Mouse (Mus musculus): ENCODE data around the gene Gng7. TPM values are rescaled to one million over a fixed set of nuclear protein-coding genes. Genes with fewer than 3 reads are reported as not detected.

Gng7 gene
- polyA plus RNA-seq, 1 experiment from 2014 or later: 11.5 TPM

DNA sequence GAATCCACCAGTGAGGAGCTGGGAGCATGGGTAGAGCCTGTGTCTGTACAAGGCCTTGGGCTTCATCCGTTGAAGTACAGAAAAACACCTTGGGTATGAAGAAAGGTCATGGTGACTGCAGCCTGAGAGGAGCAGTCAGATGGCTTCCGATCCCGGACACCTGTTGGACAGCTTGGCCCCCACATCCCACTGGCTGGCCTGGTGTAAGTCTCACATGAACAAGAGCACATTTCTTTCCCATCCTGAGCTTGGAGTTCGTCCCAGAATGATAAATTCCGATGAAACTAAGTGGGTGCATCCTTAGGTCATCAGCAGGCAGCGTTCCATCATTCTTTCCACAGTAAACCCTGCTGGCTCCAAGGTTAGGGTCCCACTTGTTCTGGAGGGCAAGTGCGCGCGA is 71.0 kb downstream of the Gng7 start:
- H3K27me3 ChIP-seq (ENCODE audit: control insufficient read depth, insufficient read depth, low read length): peaks cover 5% of the 10 kb centered on the region; the same call in 1 of the 2 replicates
- H3K9ac ChIP-seq (replicated peaks; ENCODE audit: low read length): no peak overlapping the region
- peaks cover 16% of the 10 kb centered on the region for H3K4me1 ChIP-seq (ENCODE audit: control insufficient read depth, insufficient read depth, low read length)
- H3K4me2 ChIP-seq (ENCODE audit: low read length): no peak overlapping the region
- no peak for DNase-seq
- no peak overlapping the region for H3K4me3 ChIP-seq (replicated peaks; ENCODE audit: low read depth, low read length)
- WGBS: 88% methylated on average over 9 of the region's 9 CpGs
- no peak for ATAC-seq (ENCODE audit: low FRiP score, low TSS enrichment)
- no peaks in the 10 kb centered on the region for H3K36me3 ChIP-seq (ENCODE audit: control insufficient read depth, insufficient read depth, low read length)
- no peaks in the 10 kb centered on the region for H3K9me3 ChIP-seq (ENCODE audit: control insufficient read depth, low read length)
- H3K27ac ChIP-seq (replicated peaks; ENCODE audit: low read depth, low read length): no peak overlapping the region

DNA sequence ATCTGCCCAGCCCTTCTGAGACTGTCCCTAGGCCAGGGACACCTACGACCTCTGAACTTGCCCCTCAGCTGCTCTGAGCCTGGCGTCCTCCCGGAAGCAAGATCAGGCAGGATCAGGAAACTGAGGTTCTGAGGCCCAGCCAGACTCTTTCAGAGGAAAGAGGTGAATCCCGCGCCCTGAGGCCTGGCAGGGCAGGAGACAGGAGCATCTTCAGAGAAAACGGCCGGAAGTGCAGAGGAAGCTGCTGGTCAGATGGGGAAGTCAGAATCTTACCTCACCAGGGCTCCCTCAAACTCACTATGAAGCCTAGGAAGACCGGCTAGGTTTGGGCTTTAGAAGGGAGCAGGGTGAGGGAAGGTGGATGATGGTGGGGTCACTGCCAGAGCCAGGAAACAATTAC is 71.8 kb downstream of the Gng7 start:
- 65% methylated on average over 8 of the region's 8 CpGs for WGBS

DNA sequence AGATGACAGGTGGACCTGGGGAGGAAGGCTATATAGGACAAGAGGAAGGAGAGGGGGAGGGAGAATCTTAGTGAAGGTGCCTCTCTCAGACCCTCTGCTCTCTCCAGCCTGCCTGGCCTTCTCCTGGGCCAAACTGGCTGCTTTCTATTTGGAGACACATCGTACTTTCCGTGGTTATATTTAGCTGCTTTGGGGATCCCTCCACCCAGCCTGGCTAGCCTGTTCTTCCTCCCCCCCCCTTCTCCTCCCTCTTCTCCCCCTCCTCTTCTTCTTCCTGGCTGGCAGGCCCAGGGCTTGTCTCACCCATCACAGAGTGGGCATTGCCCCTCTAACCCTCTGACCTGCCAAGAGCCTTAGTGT is 73.8 kb downstream of the Gng7 start:
- no peaks in the 10 kb centered on the region for H3K9me3 ChIP-seq (ENCODE audit: control insufficient read depth, low read length)
- no peak overlapping the region for H3K4me2 ChIP-seq (ENCODE audit: low read length)
- H3K27me3 ChIP-seq (ENCODE audit: control insufficient read depth, insufficient read depth, low read length): peaks cover 18% of the 10 kb centered on the region; the same call in 1 of the 2 replicates
- no peak overlapping the region; the same call in 1 of the 2 replicates for H3K9ac ChIP-seq (replicated peaks; ENCODE audit: low read length)
- no peaks in the 10 kb centered on the region for H3K36me3 ChIP-seq (ENCODE audit: control insufficient read depth, insufficient read depth, low read length)
- peaks cover 28% of the 10 kb centered on the region for H3K4me1 ChIP-seq (ENCODE audit: control insufficient read depth, insufficient read depth, low read length)
- no peak for DNase-seq
- no peak for ATAC-seq (ENCODE audit: low FRiP score, low TSS enrichment)
- no peak overlapping the region for H3K4me3 ChIP-seq (replicated peaks; ENCODE audit: low read depth, low read length)
- 83% methylated on average over 2 of the region's 2 CpGs for WGBS
- H3K27ac ChIP-seq (replicated peaks; ENCODE audit: low read depth, low read length): no peak overlapping the region

More for the DNA sequence above, 71.8 kb downstream of the Gng7 start:
- no peak overlapping the region for H3K4me3 ChIP-seq (replicated peaks; ENCODE audit: low read depth, low read length)
- peaks cover 16% of the 10 kb centered on the region for H3K4me1 ChIP-seq (ENCODE audit: control insufficient read depth, insufficient read depth, low read length)
- ATAC-seq (ENCODE audit: low FRiP score, low TSS enrichment) (no peak), DNase-seq (no peak)
- H3K36me3 ChIP-seq (ENCODE audit: control insufficient read depth, insufficient read depth, low read length): no peaks in the 10 kb centered on the region
- H3K27ac ChIP-seq (replicated peaks; ENCODE audit: low read depth, low read length): no peak overlapping the region
- no peak overlapping the region for H3K9ac ChIP-seq (replicated peaks; ENCODE audit: low read length)
- no peaks in the 10 kb centered on the region for H3K9me3 ChIP-seq (ENCODE audit: control insufficient read depth, low read length)
- H3K4me2 ChIP-seq (ENCODE audit: low read length): no peak overlapping the region
- H3K27me3 ChIP-seq (ENCODE audit: control insufficient read depth, insufficient read depth, low read length): peaks cover 7% of the 10 kb centered on the region; the same call in 1 of the 2 replicates

DNA sequence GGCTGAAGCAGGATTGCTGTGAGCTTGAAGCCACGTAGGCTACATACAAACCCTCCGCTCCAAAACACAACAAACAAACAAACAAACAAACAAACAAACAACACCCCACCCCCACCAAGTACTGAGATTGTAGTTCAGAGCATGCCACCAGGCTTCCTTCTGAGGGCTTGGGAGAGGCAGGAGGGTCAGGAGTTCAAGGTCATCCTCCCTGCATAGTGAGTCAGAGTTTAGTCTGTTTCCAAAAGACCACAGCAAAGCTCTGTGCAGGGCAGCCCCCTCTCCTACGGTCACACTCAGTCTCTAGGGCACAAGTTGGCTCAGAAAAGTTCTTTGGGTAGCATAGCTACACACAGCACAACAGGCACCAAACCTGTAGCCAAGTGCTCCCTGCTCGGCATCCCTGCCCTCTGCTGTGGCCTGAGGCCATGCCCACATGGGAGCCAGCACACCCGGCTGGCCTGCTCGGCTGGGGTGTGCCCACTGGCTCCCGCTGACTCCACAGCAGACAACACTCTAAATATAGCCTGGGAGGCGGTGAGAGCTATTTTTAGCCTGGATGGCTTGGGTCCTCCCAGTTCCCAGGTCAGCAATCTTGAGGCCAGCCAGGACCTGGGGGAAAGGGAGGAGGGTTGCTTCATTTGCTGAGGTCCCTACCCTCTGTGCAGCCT is 74.3 kb downstream of the Gng7 start:
- Histone ChIP-seq H3K27ac (replicated peaks; ENCODE audit: low read depth, low read length) (no peak overlapping the region), H3K36me3 (ENCODE audit: control insufficient read depth, insufficient read depth, low read length) (no peaks in the 10 kb centered on the region), H3K4me1 (ENCODE audit: control insufficient read depth, insufficient read depth, low read length) (peaks cover 33% of the 10 kb centered on the region), H3K9me3 (ENCODE audit: control insufficient read depth, low read length) (no peaks in the 10 kb centered on the region), H3K27me3 (ENCODE audit: control insufficient read depth, insufficient read depth, low read length) (peaks cover 18% of the 10 kb centered on the region; the same call in 1 of the 2 replicates), H3K4me3 (replicated peaks; ENCODE audit: low read depth, low read length) (peak overlapping the region; percentile 29), H3K4me2 (ENCODE audit: low read length) (peak overlapping the region; percentile 71), H3K9ac (replicated peaks; ENCODE audit: low read length) (peak overlapping the region; percentile 36; the same call in 1 of the 2 replicates)
- ATAC-seq (ENCODE audit: low FRiP score, low TSS enrichment): no peak
- 59% methylated on average over 8 of the region's 8 CpGs for WGBS
- no peak for DNase-seq

DNA sequence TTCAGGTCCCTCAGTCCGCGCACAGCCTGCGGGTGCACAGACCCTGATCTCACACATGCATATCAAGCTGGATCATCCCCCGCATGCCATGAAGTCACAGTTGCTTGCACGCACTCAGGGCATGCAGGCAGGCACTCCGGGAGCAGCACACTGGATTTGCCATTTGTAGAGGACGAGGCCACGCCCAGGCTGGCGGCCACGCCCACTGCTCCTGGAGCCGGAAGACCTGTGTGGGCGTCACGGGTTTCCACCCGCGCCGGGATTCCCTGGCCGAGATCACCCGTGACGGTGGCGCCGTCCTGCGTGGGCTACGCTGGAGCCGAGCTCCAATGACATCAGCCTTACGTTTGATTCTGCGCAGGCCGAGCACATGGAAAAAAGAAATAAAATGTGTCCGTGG is 75.1 kb downstream of the Gng7 start:
- 5% methylated on average over 28 of the region's 28 CpGs for WGBS
- H3K27ac ChIP-seq (replicated peaks; ENCODE audit: low read depth, low read length): peak overlapping the region; percentile 41; the same call in 1 of the 2 replicates
- H3K27me3 ChIP-seq (ENCODE audit: control insufficient read depth, insufficient read depth, low read length): peaks cover 23% of the 10 kb centered on the region; the same call in 1 of the 2 replicates
- peak overlapping the region; percentile 71 for H3K4me2 ChIP-seq (ENCODE audit: low read length)
- H3K9ac ChIP-seq (replicated peaks; ENCODE audit: low read length): peak overlapping the region; percentile 36
- peak overlapping the region; percentile 29 for H3K4me3 ChIP-seq (replicated peaks; ENCODE audit: low read depth, low read length)
- ATAC-seq (ENCODE audit: low FRiP score, low TSS enrichment) (peak; percentile 53), DNase-seq (peak; percentile 86)
- H3K9me3 ChIP-seq (ENCODE audit: control insufficient read depth, low read length): no peaks in the 10 kb centered on the region
- H3K4me1 ChIP-seq (ENCODE audit: control insufficient read depth, insufficient read depth, low read length): peaks cover 37% of the 10 kb centered on the region
- H3K36me3 ChIP-seq (ENCODE audit: control insufficient read depth, insufficient read depth, low read length): no peaks in the 10 kb centered on the region

DNA sequence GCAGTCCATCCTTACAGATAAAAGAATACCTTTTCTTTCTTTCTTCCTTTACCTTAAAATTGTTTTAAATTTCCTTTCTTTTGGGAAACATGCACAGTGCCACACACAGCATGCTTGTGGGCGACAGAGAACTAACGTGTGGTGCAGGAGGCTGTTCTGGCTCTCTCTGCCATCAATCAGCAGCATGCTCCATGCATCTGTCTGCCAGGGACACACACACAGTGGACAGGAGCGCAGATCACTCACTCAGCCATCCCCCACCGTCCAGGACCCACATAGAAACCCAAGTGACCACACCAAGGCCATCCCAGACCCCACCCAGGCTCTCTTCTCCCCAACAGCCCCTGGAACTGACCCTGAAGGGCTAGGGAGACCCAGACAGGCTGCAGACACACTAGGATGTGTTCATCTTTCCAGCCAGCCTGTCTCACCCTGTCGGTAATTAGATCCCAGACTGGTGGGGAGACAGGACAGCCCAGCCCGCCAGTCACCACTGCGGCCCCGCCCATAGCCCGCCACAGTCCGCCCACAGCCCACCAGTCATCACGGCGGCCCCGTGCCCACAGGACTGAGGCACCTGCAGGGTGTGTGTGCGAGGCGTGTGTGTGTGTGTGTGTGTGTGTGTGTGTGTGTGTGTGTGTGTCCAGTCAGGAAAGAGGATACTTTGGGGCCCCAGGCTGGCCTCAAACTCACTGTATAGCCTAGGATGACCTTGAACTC is 75.8 kb downstream of the Gng7 start:
- peak overlapping the region; percentile 71 for H3K4me2 ChIP-seq (ENCODE audit: low read length)
- ATAC-seq (ENCODE audit: low FRiP score, low TSS enrichment) (peak; percentile 39; the same call in 1 of the 2 replicates), DNase-seq (peak; percentile 48)
- no peaks in the 10 kb centered on the region for H3K36me3 ChIP-seq (ENCODE audit: control insufficient read depth, insufficient read depth, low read length)
- H3K4me3 ChIP-seq (replicated peaks; ENCODE audit: low read depth, low read length): peak overlapping the region; percentile 29
- no peaks in the 10 kb centered on the region for H3K9me3 ChIP-seq (ENCODE audit: control insufficient read depth, low read length)
- 0 out of 2 replicates have a peak overlapping the region, but pooled peaks have one; percentile 41 for H3K27ac ChIP-seq (replicated peaks; ENCODE audit: low read depth, low read length)
- H3K27me3 ChIP-seq (ENCODE audit: control insufficient read depth, insufficient read depth, low read length): peaks cover 30% of the 10 kb centered on the region
- 14% methylated on average over 15 of the region's 15 CpGs for WGBS
- peaks cover 37% of the 10 kb centered on the region for H3K4me1 ChIP-seq (ENCODE audit: control insufficient read depth, insufficient read depth, low read length)
- no peak overlapping the region for H3K9ac ChIP-seq (replicated peaks; ENCODE audit: low read length)

DNA sequence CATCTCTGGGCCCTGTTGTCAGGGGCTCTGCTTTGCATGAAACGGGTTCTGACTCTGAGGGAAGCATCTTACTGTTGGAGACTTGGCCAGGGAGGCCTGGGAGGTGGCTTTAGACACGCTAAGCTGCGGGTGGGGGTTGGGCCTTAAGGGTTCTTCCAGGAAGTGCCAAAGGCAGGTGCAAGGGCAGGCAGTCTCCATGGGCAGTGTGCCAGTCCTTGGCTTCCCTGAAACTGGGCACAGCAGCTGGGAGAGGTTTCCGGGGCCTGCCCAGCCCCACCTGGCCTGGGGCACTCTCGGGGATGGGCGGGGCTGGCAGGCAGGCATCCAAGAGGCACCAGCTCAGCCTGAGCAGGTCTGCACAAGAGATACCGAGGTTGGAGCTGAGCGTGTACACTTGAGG is 77.1 kb downstream of the Gng7 start:
- ATAC-seq (ENCODE audit: low FRiP score, low TSS enrichment) (no peak), DNase-seq (peak; percentile 32)
- H3K4me1 ChIP-seq (ENCODE audit: control insufficient read depth, insufficient read depth, low read length): peaks cover 42% of the 10 kb centered on the region
- peaks cover 43% of the 10 kb centered on the region for H3K27me3 ChIP-seq (ENCODE audit: control insufficient read depth, insufficient read depth, low read length)
- H3K36me3 ChIP-seq (ENCODE audit: control insufficient read depth, insufficient read depth, low read length): no peaks in the 10 kb centered on the region
- no peak overlapping the region for H3K4me2 ChIP-seq (ENCODE audit: low read length)
- no peak overlapping the region for H3K4me3 ChIP-seq (replicated peaks; ENCODE audit: low read depth, low read length)
- H3K9ac ChIP-seq (replicated peaks; ENCODE audit: low read length): no peak overlapping the region
- WGBS: 37% methylated on average over 8 of the region's 8 CpGs
- H3K27ac ChIP-seq (replicated peaks; ENCODE audit: low read depth, low read length): no peak overlapping the region
- H3K9me3 ChIP-seq (ENCODE audit: control insufficient read depth, low read length): no peaks in the 10 kb centered on the region

DNA sequence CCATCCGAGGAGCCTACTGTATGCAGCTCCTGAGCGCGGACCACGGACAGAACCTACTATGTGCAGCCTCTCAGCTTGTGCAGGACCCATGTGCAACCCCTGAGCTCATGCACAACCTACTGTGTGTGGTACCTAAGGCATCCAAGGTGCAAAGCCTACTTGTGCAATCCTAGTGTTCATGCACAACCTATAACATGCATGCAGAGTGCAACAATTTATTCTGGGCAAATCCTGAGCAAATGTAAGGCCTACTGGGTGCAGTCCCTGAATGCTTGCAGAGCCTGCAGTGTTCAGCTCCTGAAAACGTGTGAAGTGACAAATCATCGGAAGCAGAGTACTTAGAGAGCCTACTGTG is 78.0 kb downstream of the Gng7 start:
- H3K27me3 ChIP-seq (ENCODE audit: control insufficient read depth, insufficient read depth, low read length): peaks cover 52% of the 10 kb centered on the region
- no peak; the same call in 1 of the 2 replicates for ATAC-seq (ENCODE audit: low FRiP score, low TSS enrichment)
- H3K27ac ChIP-seq (replicated peaks; ENCODE audit: low read depth, low read length): no peak overlapping the region
- WGBS: 11% methylated on average over 6 of the region's 6 CpGs
- H3K4me3 ChIP-seq (replicated peaks; ENCODE audit: low read depth, low read length): no peak overlapping the region
- no peaks in the 10 kb centered on the region for H3K36me3 ChIP-seq (ENCODE audit: control insufficient read depth, insufficient read depth, low read length)
- peak overlapping the region; percentile 46 for H3K4me2 ChIP-seq (ENCODE audit: low read length)
- peaks cover 49% of the 10 kb centered on the region for H3K4me1 ChIP-seq (ENCODE audit: control insufficient read depth, insufficient read depth, low read length)
- DNase-seq: no peak
- no peak overlapping the region; the same call in 1 of the 2 replicates for H3K9ac ChIP-seq (replicated peaks; ENCODE audit: low read length)
- H3K9me3 ChIP-seq (ENCODE audit: control insufficient read depth, low read length): no peaks in the 10 kb centered on the region
